Mouse (Mus musculus): ENCODE measurements around the gene Gfpt2.
"Not testable (repeated sequence)": the region's sequence is repeated elsewhere in the genome, so short reads cannot be mapped to it uniquely, and the experiment has no call there.

Gfpt2 gene

GRCm38 (mm10) chr11:49794342-49795144, 565 bp downstream of the Gfpt2 start:
- DNase-seq (ENCODE audit: low read depth, low spot score), result no peak

DNA sequence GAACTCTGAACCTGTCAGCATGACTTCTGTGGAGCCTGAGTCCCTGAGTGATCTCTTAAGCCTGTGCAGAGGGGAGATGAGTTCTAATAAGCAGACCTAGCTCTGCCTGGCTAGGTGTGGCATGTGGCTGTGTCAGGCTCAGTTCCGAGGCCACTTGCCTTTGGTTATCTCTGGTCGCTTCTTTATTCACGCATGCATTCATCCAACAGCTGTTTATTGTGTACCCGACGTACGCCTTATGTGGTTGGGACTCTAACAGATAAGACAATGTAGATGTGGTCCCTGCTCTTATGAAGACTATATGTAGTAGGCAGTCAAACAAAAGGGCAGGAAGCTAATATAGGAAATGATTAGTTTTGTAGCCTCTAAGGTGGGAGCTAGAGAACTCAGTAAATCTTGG, 5.0 kb downstream of the Gfpt2 start:
- no peak for DNase-seq (ENCODE audit: low read depth, low spot score)

GRCm38 (mm10) chr11:49801516-49801915, 7.5 kb downstream of the Gfpt2 start:
- DNase-seq (ENCODE audit: low read depth, low spot score), result no peak

DNA sequence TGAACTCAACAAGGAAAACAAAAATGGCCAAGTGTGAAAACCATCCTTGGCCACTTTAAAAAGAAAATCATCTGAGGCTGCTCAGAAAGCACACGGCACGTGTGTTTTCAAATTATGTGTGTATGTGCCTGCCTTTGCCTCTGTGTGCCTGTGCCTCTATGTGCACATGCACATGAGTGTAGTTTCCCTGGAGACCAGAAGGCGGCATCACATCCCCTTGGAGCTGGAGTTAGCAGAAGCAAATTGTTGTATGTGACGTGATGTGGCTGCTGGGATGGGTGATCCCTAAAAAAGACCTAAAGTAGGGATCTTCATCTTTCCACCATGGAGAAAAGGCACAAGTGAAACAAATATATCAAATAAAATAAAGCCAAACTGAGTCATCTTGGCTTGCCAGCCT, 9.8 kb downstream of the Gfpt2 start:
- DNase-seq (ENCODE audit: low read depth, low spot score), result no peak

GRCm38 (mm10) chr11:49806218-49806617, 12.2 kb downstream of the Gfpt2 start:
- no peak for DNase-seq (ENCODE audit: low read depth, low spot score)

- no peak for DNase-seq (ENCODE audit: low read depth, low spot score)
Observed at GRCm38 (mm10) chr11:49808946-49809345, 15.0 kb downstream of the Gfpt2 start.

DNA sequence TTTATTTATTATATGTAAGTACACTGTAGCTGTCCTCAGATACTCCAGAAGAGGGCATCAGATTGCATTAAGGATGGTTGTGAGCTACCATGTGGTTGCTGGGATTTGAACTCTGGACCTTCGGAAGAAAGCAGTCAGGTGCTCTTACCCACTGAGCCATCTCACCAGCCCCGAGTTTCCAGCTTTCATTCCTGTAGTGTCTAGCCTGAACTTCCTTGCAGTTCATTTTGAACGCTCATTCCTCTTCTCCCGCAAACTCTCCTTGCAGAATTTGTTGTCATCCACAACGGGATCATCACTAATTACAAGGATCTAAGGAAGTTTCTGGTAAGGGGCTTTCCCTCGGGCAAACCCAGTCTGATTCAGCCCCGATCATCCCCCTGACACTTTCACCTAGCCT, 16.7 kb downstream of the Gfpt2 start:
- DNase-seq (ENCODE audit: low read depth, low spot score), result not testable (repeated sequence)

DNA sequence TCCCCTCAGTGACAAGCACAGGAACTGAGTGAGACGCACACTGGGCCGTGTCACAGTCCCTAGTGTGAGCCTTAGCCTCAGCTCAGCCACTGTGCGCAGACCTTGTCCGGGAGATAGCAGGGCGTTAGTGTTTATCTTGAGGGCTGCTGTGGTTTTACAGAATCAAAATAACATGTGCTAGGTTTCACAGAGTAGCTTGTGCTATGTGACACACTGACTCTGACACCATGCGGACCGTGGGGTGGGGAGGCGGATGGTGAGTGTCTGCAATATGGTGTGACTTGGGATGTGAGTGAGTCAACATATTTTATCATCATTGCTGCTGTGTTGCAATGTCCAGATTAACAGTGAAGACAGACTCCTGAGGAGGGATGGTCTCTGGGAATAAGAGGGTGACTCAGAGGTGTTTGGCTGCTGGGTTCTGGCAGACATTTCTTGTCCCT, 17.1 kb downstream of the Gfpt2 start:
- DNase-seq (ENCODE audit: low read depth, low spot score), result no peak

GRCm38 (mm10) chr11:49811879-49812278, 17.9 kb downstream of the Gfpt2 start:
- no peak for DNase-seq (ENCODE audit: low read depth, low spot score)

- DNase-seq (ENCODE audit: low read depth, low spot score), result peak; percentile 60
Observed at GRCm38 (mm10) chr11:49818869-49819566, 25.0 kb downstream of the Gfpt2 start.

GRCm38 (mm10) chr11:49819676-49820075, 25.7 kb downstream of the Gfpt2 start:
- no peak for DNase-seq (ENCODE audit: low read depth, low spot score)

GRCm38 (mm10) chr11:49820928-49821327, 26.9 kb downstream of the Gfpt2 start:
- DNase-seq (ENCODE audit: low read depth, low spot score), result no peak

GRCm38 (mm10) chr11:49821546-49821945, 27.6 kb downstream of the Gfpt2 start:
- DNase-seq (ENCODE audit: low read depth, low spot score), result no peak

GRCm38 (mm10) chr11:49822337-49822736, 28.4 kb downstream of the Gfpt2 start:
- DNase-seq (ENCODE audit: low read depth, low spot score), result no peak

DNA sequence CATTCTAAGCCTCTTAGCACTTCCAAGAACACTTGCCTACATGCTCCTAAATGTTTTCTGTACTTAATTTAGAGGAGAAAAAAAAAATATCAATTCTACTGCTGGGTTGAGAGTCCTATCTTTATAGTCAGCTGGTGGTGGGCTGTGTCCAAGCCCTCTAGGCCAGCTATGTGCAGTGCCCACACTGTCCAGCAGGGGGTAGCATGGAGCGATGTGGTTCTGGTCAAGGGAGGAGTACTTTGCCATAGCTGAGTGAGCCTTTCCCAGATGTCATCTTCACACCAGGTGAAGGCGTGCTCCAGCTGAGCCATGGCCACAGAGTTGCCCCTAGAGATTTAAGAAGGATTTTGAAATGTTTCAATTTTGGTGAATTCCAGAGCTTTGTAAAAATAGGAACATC, 30.9 kb downstream of the Gfpt2 start:
- no peak for DNase-seq (ENCODE audit: low read depth, low spot score)

DNA sequence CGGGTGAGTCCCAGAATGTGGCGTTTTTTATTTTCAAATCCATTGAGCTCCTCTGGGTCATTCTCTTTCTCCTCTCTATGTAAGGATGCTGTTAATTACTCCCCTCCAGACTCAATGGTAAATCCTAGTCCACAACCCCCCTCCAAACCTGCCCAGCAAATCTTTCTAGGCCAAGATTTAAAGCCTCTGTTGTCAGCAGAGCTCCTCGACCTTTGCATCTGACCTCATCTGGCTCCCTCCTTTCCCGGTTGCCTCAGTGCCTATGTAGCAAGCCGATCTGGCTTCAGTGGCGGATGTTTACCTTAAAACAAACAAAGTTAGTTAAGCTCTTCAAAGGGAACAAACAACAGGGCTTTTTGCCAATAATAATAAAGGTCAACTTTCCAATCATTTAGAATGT, 33.3 kb downstream of the Gfpt2 start:
- DNase-seq (ENCODE audit: low read depth, low spot score), result no peak

GRCm38 (mm10) chr11:49829176-49829745, 35.3 kb downstream of the Gfpt2 start:
- no peak for DNase-seq (ENCODE audit: low read depth, low spot score)

DNA sequence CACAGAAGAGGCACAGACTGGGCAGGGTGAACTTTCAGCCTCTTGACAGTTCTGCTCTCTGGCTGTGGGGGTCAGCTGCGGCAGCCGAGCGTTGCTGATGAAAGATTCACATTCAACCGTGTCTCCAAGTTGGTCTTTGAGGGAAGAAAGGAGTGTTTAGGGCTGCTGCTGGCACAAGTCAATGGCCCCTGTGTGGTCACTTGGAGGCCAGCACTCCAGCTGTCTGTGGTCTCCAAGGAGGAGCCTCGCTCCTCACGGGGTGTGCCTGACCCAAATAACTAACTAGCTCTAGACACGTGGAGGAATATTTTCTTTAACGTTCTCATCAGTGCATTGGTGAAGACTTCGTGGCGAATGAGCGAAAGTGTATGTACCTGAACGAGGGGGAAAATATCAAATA, 38.0 kb downstream of the Gfpt2 start:
- no peak for DNase-seq (ENCODE audit: low read depth, low spot score)

GRCm38 (mm10) chr11:49832962-49833361, 39.0 kb downstream of the Gfpt2 start:
- DNase-seq (ENCODE audit: low read depth, low spot score), result no peak

DNA sequence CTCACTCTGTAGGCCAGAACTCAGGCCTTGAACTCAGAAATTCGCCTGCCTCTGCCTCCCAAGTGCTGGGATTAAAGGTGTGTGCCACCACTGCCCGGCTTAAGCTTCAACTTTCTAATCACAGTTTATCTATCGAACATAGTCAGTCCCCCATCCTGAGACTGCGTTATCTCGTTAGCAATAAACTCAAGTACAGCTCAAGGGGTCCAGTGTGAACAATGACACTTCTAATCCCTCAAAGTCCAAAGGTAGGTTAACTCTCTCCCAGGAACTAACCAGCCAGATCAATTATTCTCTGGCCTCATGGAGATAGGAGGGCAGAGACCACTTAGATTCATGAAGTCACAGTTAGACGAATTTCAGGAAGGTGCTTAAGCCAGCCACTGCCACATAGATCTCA, 40.3 kb downstream of the Gfpt2 start:
- DNase-seq (ENCODE audit: low read depth, low spot score), result no peak

GRCm38 (mm10) chr11:49835257-49835956, 41.4 kb downstream of the Gfpt2 start:
- DNase-seq (ENCODE audit: low read depth, low spot score), result no peak
